Comparison of ENCODE assay signal across 8 mouse cellular contexts in the genomic region with DNA sequence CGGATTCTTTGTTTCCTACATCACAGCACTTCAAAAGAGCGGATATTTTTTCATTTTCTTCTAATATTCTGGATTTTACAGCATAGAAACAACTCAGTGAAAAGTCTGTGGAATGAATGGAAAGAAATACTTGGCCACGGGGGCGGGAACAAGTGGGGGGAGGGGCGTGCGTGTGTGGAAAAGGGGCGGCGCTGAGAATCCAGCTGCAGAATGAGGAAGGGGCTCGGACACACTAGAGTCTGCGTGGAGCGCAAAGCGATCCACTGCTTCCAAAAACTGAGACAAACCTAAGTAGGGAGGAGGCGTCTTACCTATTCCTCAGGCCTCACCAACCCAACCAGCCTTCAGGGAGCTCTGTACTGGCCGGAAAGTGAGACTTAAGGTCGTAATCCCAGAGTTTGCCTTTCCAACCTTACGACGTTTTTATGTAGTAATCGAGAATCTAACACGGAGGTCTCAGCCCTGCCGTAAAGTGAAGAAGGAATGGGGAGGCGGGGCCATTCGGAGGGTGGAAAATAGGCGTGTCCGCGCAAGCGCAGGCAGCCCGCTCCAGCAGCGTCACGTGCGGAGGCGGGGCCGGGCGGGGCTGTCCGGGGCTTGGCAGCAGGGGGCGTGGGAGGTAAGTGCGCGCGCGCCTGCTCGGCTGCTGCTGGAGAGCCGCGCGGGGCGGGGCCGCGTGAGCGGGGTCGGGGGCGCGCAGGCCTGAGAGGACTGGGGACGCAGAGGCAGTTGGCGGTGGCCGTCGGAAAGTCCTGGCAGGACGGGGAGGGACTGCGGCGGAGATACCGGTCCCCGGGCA. TPM values are rescaled to one million over a fixed set of nuclear protein-coding genes. Genes with fewer than 3 reads are reported as not detected.
DNase-seq lines count a peak whose midpoint lies in the region; ATAC-seq lines count a peak whose summit lies in the region.

A gene (minus strand): TSS at position 444 of the 799 bp plus-strand sequence.
A gene (plus strand): TSS at position 630 of the 799 bp plus-strand sequence.

- peak within 1 kb of the TSS; percentile 78 for H3K4me3 ChIP-seq in lung, embryonic 16.5 days (ENCODE audit: low read length)

- no peaks in the 10 kb centered on the region for H3K36me3 ChIP-seq in lung, embryonic 16.5 days (ENCODE audit: control insufficient read depth, insufficient read depth, low read length)

- peak within 1 kb of the TSS; percentile 96 for H3K27ac ChIP-seq in lung, embryonic 16.5 days (ENCODE audit: low read length)

- DNase-seq in MEL-GATA-1-ER (ENCODE audit: extremely low read depth, low read depth) = peak; percentile 96
- DNase-seq in cerebellum, adult 8-10 months = peak; percentile 100
- peak; percentile 99 for DNase-seq in forelimb bud, embryonic 11.5 days (ENCODE audit: low read depth, low spot score)
- DNase-seq in layer of hippocampus, adult 9-10 months (ENCODE audit: low spot score) = peak; percentile 97
- peak; percentile 97 for DNase-seq in ovary, postnatal 10 days (ENCODE audit: low spot score)
- peak; percentile 98 to 100 for DNase-seq in thymus, postnatal 10 days (ENCODE audit: low spot score in 2 of 2)

- H3K27me3 ChIP-seq in lung, embryonic 16.5 days (ENCODE audit: control insufficient read depth, insufficient read depth, low read depth, low read length) = no peaks in the 10 kb centered on the region

- WGBS in lung, embryonic 16.5 days = under 1% methylated on average over 48 of the region's 59 CpGs

- H3K9me3 ChIP-seq in lung, embryonic 16.5 days (ENCODE audit: control insufficient read depth, low read length) = no peaks in the 10 kb centered on the region

- ATAC-seq in hematopoietic stem cell, adult 5-6 weeks (replicated peaks in 1 of 2; ENCODE audit: insufficient read depth in 1 of 2, low FRiP score in 2 of 2, low TSS enrichment in 1 of 2, low read depth in 1 of 2, poor library complexity in 2 of 2, severe bottlenecking in 2 of 2) = peak; percentile 88 to 90
- peak; percentile 96 for ATAC-seq in lung, embryonic 16.5 days (ENCODE audit: low read depth)

- peaks cover 9% of the 10 kb centered on the region for H3K4me1 ChIP-seq in lung, embryonic 16.5 days (replicated peaks; ENCODE audit: control insufficient read depth, insufficient read depth, low read length)

- peak within 1 kb of the TSS; percentile 91 for H3K4me2 ChIP-seq in lung, embryonic 16.5 days (ENCODE audit: low read depth, low read length)

- H3K9ac ChIP-seq in lung, embryonic 16.5 days (ENCODE audit: low read length) = peak within 1 kb of the TSS; percentile 90

RNA-seq across cellular contexts. Expression of the first gene that starts in this region (rescaled TPM):
- total RNA-seq in hematopoietic stem cell, adult 5-6 weeks (2017) = 4.8 and 11.2 TPM in 2 replicates
- polyA plus RNA-seq in lung, embryonic 16.5 days (2015; fragmentation: Nextera tagmentation; extraction: Ambion mirVana) = 9.1 and 9.9 TPM in 2 replicates

RNA-seq across cellular contexts. Expression of the second gene that starts in this region (rescaled TPM):
- total RNA-seq in hematopoietic stem cell, adult 5-6 weeks (2017) = 14.9 and 27.3 TPM in 2 replicates
- polyA plus RNA-seq in lung, embryonic 16.5 days (2015; fragmentation: Nextera tagmentation; extraction: Ambion mirVana) = 12.3 and 12.6 TPM in 2 replicates

Comparison
In these comparisons a context has a peak if more than half of its experiments do, and no peak if none do; other contexts are left out.
1. Peak in every context shown above with its lines: DNase-seq, ATAC-seq, H3K4me3 ChIP-seq and H3K27ac ChIP-seq.